Mouse (Mus musculus) brain, embryonic 14.5 days (tissue): ENCODE results near the gene Apba1. TPM values are rescaled to one million over a fixed set of nuclear protein-coding genes. Genes with fewer than 3 reads are reported as not detected.

Source experiments
- DNase-seq: peaks from one replicate; pipeline ENCODE4 v3.0.0-alpha.2; 2011; ENCODE audit warnings: low read depth
- CTCF ChIP-seq: fragments of 200-500 bp; IDR thresholded peaks from 2 replicates; pipeline ENCODE4 v1.5.1; 2012; ENCODE audit warnings: inconsistent platforms, mild to moderate bottlenecking, moderate library complexity, borderline replicate concordance; ENCODE audit not compliant: insufficient read depth, insufficient read length; ENCODE audit errors: extremely low read depth
- POLR2A ChIP-seq: fragments of 200-500 bp; IDR thresholded peaks from 2 replicates; pipeline ENCODE4 v1.6.1; 2012; ENCODE audit warnings: mild to moderate bottlenecking, inconsistent platforms, borderline replicate concordance; ENCODE audit not compliant: poor library complexity, insufficient read depth, insufficient read length, severe bottlenecking; ENCODE audit errors: extremely low read depth
- polyA plus RNA-seq: library from polyadenylated mRNA; depleted of rRNA; stranded (reverse); fragments of >200 nt; gene quantifications from 2 replicates; pipeline ENCODE4 v1.2.3, GENCODE M21; 2012

Gene Apba1
- polyA plus RNA-seq, 1 experiment = 53.4 TPM

DNA sequence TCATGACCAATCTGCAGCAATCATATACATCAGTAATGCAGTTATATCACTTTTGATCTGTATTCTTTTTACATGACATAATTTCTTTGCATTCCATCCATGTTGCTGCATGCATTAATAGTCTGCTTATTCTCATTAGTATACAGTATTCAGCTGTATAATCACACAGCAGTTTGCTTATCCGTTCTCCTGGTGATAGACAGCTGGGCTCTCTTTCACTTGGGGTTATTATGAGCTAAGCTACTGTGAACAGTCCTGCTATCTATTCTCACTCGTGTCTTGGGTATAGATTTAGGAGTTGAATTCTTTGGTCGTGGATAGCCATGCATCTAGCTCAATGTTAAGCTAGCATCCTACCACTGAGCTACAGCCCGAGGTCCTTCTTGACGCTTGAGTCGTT, 16.7 kb downstream of the Apba1 start:
- no peak for TF ChIP-seq CTCF
- DNase-seq = peak; percentile 51

DNA sequence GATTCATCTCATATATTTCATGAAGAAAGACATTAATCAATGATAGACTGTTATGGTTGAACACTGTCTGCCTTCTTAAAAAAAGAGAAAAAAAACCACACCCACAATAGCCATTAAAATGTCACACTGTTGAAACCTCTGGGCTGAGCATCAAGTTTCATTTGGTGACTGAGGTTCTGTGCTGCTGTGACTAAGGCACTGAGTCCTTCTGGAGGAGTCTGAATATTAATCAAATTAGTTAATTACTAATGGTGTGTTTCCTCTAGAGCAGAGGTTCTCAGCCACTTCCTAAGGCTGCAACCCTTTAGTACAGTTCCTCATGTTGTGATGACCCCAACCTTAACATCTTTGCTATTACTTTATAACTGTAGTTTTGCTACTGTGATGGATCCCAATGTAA, 20.4 kb downstream of the Apba1 start:
- TF ChIP-seq CTCF (no peak), POLR2A (no peak)
- no peak for DNase-seq

DNA sequence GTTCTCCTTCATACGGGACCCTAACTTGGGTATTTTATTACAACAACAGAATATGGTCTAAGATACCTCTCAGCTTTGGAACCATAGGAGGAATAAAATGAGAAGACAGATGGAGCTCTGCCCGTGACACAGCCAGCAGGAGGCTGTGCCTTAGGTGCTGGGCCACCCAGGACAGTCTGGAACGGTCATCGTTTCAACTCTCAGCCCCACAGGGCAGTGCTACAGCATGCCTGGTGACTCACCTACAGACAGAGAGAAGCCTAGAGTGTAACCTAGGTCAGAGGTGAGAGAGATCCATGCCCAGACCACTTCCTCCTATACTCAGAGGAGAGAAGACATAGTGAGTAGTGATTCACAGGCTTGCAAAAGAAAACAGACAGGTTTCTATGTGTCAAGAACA, 21.4 kb downstream of the Apba1 start:
- no peak for TF ChIP-seq POLR2A
- TF ChIP-seq CTCF = no peak
- DNase-seq = no peak

DNA sequence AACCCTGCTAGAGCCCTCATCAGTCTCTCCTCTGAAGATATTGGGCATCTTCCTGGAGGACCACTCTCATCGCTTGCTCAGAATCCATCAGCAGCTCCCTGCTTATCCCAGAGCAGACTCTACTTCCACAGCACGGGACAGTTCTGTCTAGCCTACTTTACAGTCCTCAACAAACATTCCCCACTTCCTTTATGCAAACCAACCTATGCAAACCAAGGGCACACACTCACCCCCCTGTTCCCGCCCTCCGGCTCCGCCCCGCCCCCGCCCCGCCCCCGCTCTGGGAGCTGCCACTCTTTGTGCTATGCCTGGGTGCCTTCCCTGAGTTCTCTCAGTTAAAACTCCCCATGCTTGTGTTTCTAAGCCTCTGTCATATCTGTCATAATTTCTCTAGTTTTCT, 23.3 kb downstream of the Apba1 start:
- TF ChIP-seq CTCF = no peak
- no peak for TF ChIP-seq POLR2A
- peak; percentile 58 for DNase-seq

DNA sequence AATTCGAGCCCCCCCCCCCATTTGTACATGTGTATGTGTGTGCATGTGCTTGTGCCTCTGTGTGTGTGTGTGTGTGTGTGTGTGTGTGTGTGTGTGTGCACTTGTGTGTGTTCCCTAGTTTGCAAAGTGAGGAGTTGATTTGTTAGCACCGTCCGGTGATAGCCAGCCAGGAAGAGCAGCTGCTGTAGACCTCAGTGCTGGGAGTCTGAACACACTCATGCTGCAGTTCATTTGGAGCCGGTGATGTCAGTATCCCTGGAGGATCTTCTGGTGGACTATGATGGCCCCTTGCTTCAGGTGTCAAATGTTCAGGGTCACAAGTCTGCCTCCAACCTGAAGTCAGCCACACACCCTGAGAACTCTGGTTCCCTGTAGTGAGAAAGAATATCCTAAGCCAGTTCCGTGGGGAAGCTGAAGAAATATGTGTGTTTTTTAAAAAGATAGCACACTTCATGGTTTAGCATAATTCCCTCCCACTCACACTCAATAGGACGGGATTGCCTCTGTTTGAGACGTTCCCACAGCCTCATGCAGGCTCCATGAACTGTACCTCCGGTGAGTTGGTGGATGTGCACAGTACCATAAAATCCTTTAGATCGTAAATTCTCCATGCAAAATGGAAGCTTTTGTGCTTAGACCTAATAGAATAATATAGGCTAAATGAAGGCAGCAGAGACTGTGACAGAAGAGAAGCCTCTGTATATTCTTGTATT, 29.9 kb downstream of the Apba1 start:
- DNase-seq = no peak
- no peak for TF ChIP-seq CTCF

DNA sequence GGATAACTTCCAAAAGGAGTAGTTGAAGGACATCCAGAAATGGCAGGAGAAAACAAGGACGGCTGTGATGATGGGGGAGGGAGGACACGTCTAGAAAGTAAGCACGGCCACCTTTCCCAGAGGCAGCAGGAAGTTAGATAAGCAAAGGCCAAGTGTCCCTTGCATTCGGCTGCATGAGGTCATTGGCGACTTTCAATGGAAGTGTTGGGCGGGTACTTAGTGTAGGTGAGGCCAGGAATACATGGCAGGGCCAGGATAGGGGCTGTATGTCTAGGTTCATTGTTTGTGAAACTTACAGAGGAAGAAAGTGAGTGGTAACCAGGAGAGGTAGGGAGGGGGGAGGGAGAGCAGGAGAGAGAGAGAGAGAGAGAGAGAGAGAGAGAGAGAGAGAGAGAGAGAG, 33.0 kb downstream of the Apba1 start:
- TF ChIP-seq POLR2A (no peak), CTCF (no peak)
- no peak for DNase-seq

DNA sequence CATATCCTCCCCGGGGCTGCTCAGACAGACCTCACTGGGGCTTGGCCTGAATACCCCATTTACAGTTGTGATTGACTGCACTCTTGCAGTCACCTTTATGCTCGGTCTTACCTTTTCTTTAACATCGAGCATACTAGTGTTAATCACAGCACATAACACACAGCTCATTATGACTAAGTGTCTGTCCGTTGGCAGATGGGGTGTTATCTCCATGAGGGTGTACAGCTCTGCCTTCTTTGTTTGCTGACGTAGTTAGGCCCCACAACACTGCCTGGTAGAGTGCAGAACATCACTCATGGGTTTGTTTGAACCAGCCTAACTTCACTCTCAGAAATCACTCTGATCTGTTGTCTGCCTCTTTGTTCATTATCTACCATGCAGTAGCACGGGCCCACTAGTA, 33.9 kb downstream of the Apba1 start:
- DNase-seq = no peak
- TF ChIP-seq POLR2A (no peak), CTCF (no peak)

DNA sequence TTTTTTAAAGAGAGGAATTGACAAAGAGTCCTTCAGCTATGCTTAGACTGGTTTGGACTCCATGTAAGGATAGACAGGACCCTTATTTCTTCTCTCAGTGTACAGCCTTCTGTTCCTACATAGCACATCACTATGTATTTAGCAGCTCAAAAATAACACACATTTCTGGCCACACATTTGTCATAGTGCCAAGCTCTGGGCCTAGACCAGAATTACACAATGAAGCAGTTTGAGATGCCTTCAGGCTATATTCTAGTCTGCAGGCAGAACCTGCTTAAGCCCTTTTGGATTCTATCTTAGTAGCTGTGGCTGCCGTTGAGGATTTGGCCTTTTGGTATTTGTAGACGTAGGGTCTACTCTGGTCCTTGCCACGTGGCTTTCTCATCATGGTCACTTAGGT, 35.8 kb downstream of the Apba1 start:
- TF ChIP-seq POLR2A = no peak
- no peak for TF ChIP-seq CTCF
- no peak for DNase-seq

DNA sequence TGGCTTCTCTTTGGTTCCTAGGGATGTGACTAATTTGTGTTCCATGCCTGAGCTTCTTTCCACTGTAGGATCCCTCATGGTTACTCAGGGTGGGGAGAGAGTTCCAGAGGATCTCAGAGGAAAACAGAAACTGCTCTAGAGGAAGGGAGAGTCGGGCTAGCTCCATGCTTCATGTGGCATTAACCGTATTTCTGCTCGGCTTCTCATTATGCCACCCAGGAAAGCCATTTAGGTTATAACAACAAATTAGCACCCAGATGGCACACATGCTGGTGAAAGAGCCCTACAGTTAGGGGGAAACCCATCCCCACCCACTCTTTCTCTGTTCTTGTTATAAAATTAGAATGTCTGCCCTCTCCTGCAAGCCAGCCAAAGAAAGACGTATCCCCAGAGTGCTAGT, 36.5 kb downstream of the Apba1 start:
- peak; percentile 61 for DNase-seq

DNA sequence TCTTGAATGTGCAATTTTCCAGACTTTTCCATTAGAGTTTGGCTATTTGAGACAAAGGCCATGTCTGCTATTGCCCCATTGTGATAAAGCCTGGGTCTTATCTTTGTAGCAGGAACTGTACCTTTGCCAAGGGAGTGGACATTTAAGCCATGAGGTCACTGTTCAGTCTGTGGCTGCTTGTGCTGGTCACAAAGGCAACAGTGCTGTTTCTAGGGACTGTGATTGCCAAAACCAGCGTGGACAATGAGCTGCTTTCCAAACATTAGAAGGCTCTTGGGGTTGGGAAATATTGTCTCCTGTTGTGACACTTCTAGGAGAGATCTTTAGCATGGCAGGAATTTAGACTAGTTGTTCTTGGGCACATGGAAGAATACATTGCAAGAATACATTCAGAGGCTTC, 42.5 kb downstream of the Apba1 start:
- no peak for TF ChIP-seq CTCF
- no peak for TF ChIP-seq POLR2A
- no peak for DNase-seq

More for the DNA sequence above, 36.5 kb downstream of the Apba1 start:
- TF ChIP-seq CTCF (no peak), POLR2A (no peak)

DNA sequence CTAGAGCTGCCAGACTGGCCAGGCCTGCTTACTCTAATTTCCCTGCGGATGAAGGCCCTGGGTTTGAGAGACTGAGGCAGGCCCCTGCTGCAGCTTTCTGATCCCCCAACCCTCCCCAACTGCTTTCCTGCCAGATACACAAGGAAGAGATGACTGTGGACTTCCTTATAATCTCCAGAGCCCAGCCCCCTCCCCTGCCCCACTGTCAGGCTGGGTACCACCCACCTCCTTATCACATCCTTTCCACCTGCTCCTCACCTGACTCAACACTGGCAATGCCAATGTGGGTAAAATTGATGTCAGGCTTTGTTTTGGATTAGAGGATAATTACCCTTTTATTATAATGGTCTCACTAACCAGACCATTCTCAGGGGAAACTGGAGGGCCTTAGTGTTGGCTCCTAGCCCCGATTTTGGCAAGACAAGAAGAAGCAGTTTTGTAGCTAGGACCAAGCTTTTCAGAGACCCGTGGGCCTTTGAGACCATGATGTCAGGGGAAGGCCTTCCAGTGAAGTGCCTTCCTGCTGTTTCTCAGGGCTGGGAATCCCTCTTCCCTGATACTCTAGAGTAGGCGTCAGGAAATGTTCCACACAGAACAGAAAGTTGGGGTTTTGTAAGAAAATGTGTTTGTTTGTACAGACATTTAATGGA, 44.7 kb downstream of the Apba1 start:
- TF ChIP-seq CTCF = no peak
- no peak for TF ChIP-seq POLR2A
- DNase-seq = no peak

DNA sequence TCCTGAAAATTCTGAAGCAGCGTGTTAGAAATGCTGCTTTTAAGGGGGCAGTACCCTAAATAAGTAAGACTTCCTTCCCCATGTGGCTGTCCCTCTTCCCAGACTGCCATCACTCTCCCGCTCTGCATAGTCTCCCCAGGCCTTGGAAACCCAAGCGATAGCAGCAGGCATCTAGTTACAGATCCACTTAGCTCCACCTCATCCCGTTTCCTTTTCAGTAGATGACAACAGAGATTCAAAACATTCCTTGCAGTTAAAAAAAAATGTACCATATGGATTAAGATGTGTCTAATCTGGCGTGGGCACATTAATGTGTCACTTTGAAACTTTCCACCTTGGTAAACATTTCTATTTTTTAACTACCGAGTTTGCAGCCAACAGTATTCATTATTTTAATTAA, 48.1 kb downstream of the Apba1 start:
- TF ChIP-seq CTCF (no peak), POLR2A (no peak)
- DNase-seq = no peak
